Mouse (Mus musculus): Measurements from ENCODE around the gene Akna. TPM values are rescaled to one million over a fixed set of nuclear protein-coding genes. Genes with fewer than 3 reads are reported as not detected.

Gene Akna
- polyA plus RNA-seq, 1 experiment from 2014 or later: 2.3 TPM

DNA sequence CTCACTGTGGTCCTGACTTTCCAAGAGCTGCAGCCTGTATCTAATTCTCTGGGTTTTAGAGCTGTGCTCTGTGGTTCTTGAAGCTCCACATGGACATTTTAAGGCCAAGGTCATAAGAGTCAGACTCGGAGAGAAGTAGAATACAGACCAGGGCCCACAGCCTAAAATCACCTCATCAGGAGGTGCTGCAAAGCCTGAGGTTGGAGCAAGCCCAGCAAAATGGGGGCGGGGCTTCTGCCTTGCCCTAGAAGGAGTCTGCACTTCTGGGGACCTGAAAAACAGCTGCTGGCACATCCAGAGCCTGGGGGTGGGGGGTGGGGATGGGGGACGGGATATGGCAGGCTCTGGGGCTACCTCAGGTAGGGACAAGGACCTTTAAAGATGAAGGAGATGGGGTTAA lies 27.2 kb upstream of the Akna start:
- H3K4me2 ChIP-seq: no peak overlapping the region
- 39% methylated on average over 3 of the region's 3 CpGs for WGBS
- no peaks in the 10 kb centered on the region for H3K9me3 ChIP-seq (replicated peaks)
- H3K9ac ChIP-seq: no peak overlapping the region
- H3K27ac ChIP-seq: no peak overlapping the region
- no peaks in the 10 kb centered on the region for H3K27me3 ChIP-seq
- H3K4me3 ChIP-seq: no peak overlapping the region
- no peak for ATAC-seq (replicated peaks; ENCODE audit: insufficient number of reproducible peaks, insufficient read depth, low FRiP score, low read depth)
- H3K4me1 ChIP-seq (replicated peaks): no peaks in the 10 kb centered on the region
- no peaks in the 10 kb centered on the region for H3K36me3 ChIP-seq

DNA sequence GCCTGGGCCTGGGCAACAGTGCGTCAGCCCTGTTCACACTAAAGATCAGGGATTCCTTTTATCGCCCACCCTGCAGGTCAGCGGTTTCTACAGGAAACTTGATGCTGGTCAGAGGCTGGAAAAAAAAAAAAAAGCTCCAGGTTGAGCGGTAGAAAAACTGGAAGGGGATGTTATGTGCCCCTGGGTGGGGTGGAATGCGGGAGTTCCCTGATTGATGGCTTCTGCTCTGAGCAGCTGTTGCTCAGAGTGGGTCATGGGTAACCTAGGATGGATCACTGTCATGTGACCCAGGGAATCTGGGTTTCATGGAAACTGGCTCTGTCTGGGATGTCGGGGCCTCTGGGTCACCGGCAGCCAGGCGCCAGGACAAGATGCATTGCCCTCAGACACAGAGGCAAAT lies 23.2 kb upstream of the Akna start:
- Histone ChIP-seq H3K4me3 (no peak overlapping the region), H3K36me3 (no peaks in the 10 kb centered on the region), H3K4me1 (replicated peaks) (no peaks in the 10 kb centered on the region), H3K4me2 (no peak overlapping the region), H3K27ac (no peak overlapping the region), H3K9me3 (replicated peaks) (no peaks in the 10 kb centered on the region), H3K9ac (no peak overlapping the region), H3K27me3 (no peaks in the 10 kb centered on the region)
- no peak for ATAC-seq (replicated peaks; ENCODE audit: insufficient number of reproducible peaks, insufficient read depth, low FRiP score, low read depth)
- WGBS: 61% methylated on average over 8 of the region's 8 CpGs

DNA sequence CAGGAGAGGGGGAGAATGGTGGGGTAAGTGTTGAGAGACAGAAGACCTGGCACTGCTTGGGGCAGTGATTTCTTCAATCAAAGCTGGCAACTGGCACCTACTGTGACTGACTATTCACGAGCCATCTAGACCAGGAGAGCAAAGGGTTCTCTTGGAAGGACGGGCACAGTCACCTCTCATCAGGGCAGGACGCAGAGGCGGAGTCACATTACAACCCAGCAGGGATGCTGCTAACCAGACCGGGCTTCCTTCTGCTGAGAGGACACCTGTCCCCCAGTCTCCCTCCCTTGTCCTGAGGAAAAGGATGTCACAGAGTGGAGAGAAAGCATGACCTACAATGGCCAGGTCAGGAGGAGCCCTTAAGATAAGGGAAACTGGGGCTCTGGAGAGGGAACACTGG lies 20.7 kb upstream of the Akna start:
- Histone ChIP-seq H3K4me1 (replicated peaks) (peaks cover 5% of the 10 kb centered on the region; the same call in 1 of the 2 replicates), H3K4me2 (no peak overlapping the region), H3K27me3 (no peaks in the 10 kb centered on the region), H3K9ac (no peak overlapping the region), H3K27ac (no peak overlapping the region), H3K9me3 (replicated peaks) (no peaks in the 10 kb centered on the region), H3K4me3 (no peak overlapping the region), H3K36me3 (no peaks in the 10 kb centered on the region)
- WGBS: 26% methylated on average over 5 of the region's 5 CpGs
- no peak for ATAC-seq (replicated peaks; ENCODE audit: insufficient number of reproducible peaks, insufficient read depth, low FRiP score, low read depth)

DNA sequence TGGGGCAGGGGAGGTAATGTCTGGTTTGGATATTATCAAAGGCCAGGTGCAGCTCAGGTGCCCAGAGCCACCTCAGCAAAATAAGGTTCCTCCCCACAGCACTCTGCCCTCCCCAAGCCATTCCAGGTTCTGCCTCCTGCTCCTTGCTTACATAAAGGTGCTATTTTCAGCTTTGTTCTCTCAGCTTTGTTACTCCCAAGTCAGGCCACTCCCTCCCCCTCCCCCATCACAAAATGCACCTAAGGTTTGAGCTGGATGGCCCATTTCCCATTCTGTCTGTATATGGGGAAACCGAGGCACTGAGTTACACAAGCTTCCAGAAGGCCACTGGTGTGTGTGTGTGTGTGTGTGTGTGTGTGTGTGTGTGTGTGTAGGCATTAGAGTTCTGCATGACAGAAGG lies 20.1 kb upstream of the Akna start:
- Histone ChIP-seq H3K4me3 (no peak overlapping the region), H3K27me3 (no peaks in the 10 kb centered on the region), H3K4me1 (replicated peaks) (peaks cover 5% of the 10 kb centered on the region; the same call in 1 of the 2 replicates), H3K27ac (no peak overlapping the region), H3K9ac (no peak overlapping the region), H3K36me3 (no peaks in the 10 kb centered on the region), H3K4me2 (no peak overlapping the region), H3K9me3 (replicated peaks) (no peaks in the 10 kb centered on the region)
- ATAC-seq (replicated peaks; ENCODE audit: insufficient number of reproducible peaks, insufficient read depth, low FRiP score, low read depth): no peak
- 76% methylated on average over 1 of the region's 1 CpGs for WGBS

DNA sequence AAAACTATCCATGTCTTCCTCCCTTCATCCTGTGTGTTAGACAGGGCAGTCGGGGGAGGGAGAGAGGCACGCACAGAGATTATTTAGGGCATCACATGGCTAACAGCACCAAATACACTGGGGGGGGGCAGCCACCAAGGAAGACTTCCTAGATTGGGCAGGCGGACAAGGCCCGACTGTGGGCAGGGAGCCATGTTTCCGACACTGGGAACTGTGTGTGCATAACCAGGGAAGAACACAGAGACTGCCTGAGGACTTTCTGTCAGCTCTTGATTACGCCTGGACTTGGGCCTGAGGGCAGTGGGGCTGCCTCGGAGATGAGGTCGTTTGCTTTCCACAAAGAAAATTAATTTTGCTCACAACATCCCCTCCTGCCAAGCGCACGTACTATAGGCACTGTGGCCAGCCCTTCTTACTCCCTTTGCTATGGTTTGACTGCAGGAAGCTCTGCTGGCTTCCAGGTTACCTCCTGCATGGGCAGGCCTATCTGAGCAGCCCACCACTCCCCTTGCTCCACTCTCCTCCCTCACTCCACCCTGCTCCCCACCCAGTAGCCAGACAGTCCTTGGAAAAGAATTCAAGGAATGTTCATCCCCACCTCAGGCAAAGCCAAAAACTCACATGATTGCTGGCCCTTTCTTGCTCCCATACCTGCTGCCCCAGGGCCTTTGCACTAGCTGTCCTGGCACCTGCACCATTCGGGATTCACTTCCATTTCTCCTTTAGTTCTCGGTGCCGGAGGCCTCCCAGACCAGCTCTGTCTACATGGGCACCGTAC lies 17.2 kb upstream of the Akna start:
- no peak overlapping the region for H3K4me2 ChIP-seq
- H3K9ac ChIP-seq: no peak overlapping the region
- no peaks in the 10 kb centered on the region for H3K36me3 ChIP-seq
- H3K9me3 ChIP-seq (replicated peaks): no peaks in the 10 kb centered on the region
- ATAC-seq (replicated peaks; ENCODE audit: insufficient number of reproducible peaks, insufficient read depth, low FRiP score, low read depth): no peak
- H3K27ac ChIP-seq: no peak overlapping the region
- peaks cover 8% of the 10 kb centered on the region for H3K4me1 ChIP-seq (replicated peaks)
- 56% methylated on average over 14 of the region's 14 CpGs for WGBS
- 0 out of 2 replicates have a peak, but pooled peaks cover 2% of the 10 kb centered on the region for H3K27me3 ChIP-seq
- H3K4me3 ChIP-seq: no peak overlapping the region

DNA sequence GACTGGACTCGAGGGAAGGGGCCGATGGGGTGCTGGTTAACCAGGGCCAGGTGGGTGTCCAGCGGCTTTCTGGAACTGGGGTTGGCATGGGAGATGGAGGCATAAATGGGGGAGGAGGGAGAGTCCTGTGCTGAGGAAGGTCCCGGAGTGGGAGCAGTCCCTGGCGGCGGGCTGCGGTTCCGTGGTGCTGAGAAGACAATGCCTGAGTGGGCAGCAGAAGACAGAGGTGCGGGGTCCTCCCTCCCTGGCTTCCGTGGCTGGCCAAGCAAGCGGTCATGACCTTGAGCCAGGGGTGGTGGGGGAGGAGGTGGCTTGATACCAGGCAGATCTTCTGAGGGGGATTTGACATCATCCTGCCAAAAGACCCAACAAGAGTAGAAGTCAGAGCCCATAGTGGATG lies 15.1 kb upstream of the Akna start:
- Histone ChIP-seq H3K4me1 (replicated peaks) (peaks cover 8% of the 10 kb centered on the region), H3K36me3 (no peaks in the 10 kb centered on the region), H3K4me3 (no peak overlapping the region), H3K4me2 (no peak overlapping the region), H3K9ac (no peak overlapping the region), H3K9me3 (replicated peaks) (no peaks in the 10 kb centered on the region), H3K27ac (no peak overlapping the region), H3K27me3 (0 out of 2 replicates have a peak, but pooled peaks cover 2% of the 10 kb centered on the region)
- ATAC-seq (replicated peaks; ENCODE audit: insufficient number of reproducible peaks, insufficient read depth, low FRiP score, low read depth): no peak
- 77% methylated on average over 11 of the region's 11 CpGs for WGBS

DNA sequence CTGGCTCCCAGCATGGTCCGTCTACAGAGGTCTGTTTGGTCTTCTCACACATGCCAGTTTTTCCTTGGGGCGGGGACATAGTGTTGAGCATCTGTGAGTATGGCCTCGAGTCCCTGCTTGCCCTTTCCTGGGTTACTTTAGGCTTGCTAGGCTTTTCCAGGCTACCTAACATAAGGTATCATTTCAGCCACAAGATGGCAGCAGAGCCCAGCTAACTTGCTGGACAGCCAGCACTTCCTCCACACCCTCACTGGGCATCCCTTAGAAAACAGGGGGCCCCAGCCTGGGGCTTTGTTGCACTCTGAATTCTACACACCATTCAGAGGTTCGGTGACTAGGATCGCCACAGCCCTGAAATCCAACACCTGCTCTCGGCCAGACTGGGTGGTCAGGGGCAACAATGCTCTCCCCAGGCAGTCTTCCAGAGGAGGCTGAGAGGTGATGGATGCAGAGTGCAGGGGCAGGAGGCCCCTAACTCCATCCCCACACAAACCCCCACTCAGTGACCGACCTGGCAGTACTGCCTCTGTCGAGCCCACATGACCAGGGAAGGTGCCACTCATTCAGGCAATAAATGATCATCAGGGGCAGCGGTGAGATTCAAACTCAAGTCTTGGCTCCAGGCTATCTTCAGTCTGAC lies 14.3 kb upstream of the Akna start:
- Histone ChIP-seq H3K4me1 (replicated peaks) (peaks cover 8% of the 10 kb centered on the region), H3K27ac (no peak overlapping the region), H3K9me3 (replicated peaks) (no peaks in the 10 kb centered on the region), H3K36me3 (no peaks in the 10 kb centered on the region), H3K4me2 (no peak overlapping the region), H3K4me3 (no peak overlapping the region), H3K27me3 (0 out of 2 replicates have a peak, but pooled peaks cover 2% of the 10 kb centered on the region), H3K9ac (no peak overlapping the region)
- WGBS: 20% methylated on average over 9 of the region's 9 CpGs
- ATAC-seq (replicated peaks; ENCODE audit: insufficient number of reproducible peaks, insufficient read depth, low FRiP score, low read depth): no peak

DNA sequence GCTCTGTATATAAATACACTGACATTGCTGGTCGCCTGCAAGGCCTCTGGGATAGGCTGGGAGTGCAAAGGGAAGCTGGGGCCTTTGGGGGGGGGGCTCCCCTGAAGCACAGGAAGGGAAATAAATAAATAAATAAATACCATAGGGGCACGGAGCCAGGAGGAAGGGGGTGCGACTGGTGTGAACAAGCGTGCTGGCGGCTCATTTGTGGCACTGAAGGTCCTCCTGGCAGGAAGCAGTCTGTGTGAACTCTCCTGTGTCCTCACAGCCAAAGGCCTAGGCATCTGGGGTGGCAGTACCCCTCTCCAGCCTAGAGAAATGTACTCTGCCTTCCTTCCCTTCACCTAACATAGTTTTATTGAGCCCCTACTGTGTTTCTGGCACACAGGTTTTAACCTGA lies 11.8 kb upstream of the Akna start:
- WGBS: 65% methylated on average over 5 of the region's 5 CpGs
- Histone ChIP-seq H3K4me3 (no peak overlapping the region), H3K9ac (no peak overlapping the region), H3K4me1 (replicated peaks) (peaks cover 11% of the 10 kb centered on the region), H3K4me2 (no peak overlapping the region), H3K27ac (no peak overlapping the region), H3K36me3 (no peaks in the 10 kb centered on the region), H3K27me3 (0 out of 2 replicates have a peak, but pooled peaks cover 2% of the 10 kb centered on the region), H3K9me3 (replicated peaks) (no peaks in the 10 kb centered on the region)
- ATAC-seq (replicated peaks; ENCODE audit: insufficient number of reproducible peaks, insufficient read depth, low FRiP score, low read depth): no peak

DNA sequence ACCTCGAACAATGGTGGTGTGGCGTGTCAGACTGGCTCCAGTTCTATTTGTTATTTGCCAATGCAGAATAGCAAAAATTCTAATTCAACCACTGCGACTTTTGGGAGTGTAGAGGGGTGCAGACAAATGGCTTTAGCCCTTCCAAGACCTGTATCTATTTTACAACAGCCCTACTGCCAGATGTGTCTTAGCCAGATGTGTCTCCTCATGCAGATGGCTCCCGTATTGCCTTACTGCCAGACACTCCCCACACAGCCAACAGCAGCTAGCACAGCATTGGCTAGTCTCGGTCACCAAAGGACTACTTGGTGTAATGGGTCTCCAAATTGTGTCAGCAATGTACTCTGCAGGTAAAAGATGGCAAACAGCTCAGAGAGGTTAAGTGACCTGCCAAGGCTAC lies 8.1 kb upstream of the Akna start:
- Histone ChIP-seq H3K27me3 (no peaks in the 10 kb centered on the region), H3K36me3 (no peaks in the 10 kb centered on the region), H3K9ac (no peak overlapping the region), H3K4me3 (no peak overlapping the region), H3K27ac (no peak overlapping the region), H3K4me2 (peak overlapping the region; percentile 100), H3K9me3 (replicated peaks) (no peaks in the 10 kb centered on the region), H3K4me1 (replicated peaks) (peaks cover 28% of the 10 kb centered on the region)
- 63% methylated on average over 5 of the region's 5 CpGs for WGBS
- no peak for ATAC-seq (replicated peaks; ENCODE audit: insufficient number of reproducible peaks, insufficient read depth, low FRiP score, low read depth)

DNA sequence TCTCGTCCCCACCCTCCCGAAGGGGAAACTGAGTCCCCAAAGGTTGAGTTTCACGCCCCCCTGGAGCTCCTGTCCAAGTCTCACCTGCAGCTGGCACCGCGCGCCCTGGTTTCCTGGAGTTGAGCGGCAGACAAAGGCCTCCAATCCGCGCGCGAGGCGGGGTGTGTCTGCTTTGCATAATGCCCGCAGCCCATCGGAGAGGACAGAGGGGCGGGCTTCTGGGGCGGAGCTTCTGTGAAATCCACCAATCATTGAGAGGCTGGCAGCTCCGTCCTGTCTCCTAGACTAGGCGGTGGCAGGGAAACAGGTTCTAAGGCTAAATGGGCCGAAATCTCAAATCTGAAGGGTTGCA lies 7.4 kb upstream of the Akna start:
- H3K27ac ChIP-seq: peak overlapping the region; percentile 44; the same call in 1 of the 2 replicates
- H3K36me3 ChIP-seq: no peaks in the 10 kb centered on the region
- no peaks in the 10 kb centered on the region for H3K9me3 ChIP-seq (replicated peaks)
- peak overlapping the region; percentile 55 for H3K9ac ChIP-seq
- peak overlapping the region; percentile 100 for H3K4me2 ChIP-seq
- ATAC-seq (replicated peaks; ENCODE audit: insufficient number of reproducible peaks, insufficient read depth, low FRiP score, low read depth): peak; percentile 86
- peak overlapping the region; percentile 73 for H3K4me3 ChIP-seq
- WGBS: 1% methylated on average over 19 of the region's 19 CpGs
- H3K27me3 ChIP-seq: no peaks in the 10 kb centered on the region
- peaks cover 29% of the 10 kb centered on the region for H3K4me1 ChIP-seq (replicated peaks)

DNA sequence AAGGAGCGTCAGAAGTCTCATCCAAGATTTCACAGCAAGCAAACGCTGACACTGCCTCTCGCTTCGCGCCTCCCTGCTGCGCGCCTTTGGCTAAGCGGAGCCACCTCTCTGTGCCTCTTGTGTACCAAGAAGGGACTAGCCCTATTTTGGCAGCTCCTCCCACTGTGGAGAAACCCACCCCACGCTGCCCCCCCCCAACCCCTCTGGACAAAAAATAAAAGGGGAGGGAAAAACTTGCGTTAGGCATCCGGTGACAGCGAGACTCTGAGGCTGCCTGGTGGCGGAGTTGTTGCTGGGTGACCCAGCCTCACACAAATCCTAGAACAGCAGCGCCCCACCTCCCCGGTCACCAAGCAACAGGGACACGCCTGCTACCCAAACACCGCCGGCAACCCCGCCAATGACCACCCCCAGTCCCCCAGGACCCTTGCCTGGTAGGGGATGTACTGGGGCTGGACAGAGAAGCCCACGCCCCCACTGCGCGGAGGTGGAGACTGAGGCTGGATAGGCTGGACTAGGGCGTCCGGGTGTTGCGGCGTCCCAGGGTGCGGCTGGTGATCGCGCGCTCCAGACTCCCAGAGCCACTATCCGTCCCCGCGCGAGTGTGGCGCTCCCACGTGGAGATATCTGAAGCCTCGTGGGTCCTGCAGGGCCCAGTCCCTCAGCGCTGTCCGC lies 6.9 kb upstream of the Akna start:
- Histone ChIP-seq H3K9me3 (replicated peaks) (no peaks in the 10 kb centered on the region), H3K4me1 (replicated peaks) (peaks cover 35% of the 10 kb centered on the region), H3K4me3 (peak overlapping the region; percentile 73), H3K36me3 (no peaks in the 10 kb centered on the region), H3K27me3 (no peaks in the 10 kb centered on the region), H3K4me2 (peak overlapping the region; percentile 100), H3K9ac (peak overlapping the region; percentile 55), H3K27ac (peak overlapping the region; percentile 44)
- peak; percentile 70 for ATAC-seq (replicated peaks; ENCODE audit: insufficient number of reproducible peaks, insufficient read depth, low FRiP score, low read depth)
- under 1% methylated on average over 39 of the region's 39 CpGs for WGBS
